1 mouse cellular context compared by ENCODE assay signal in the genomic region with DNA sequence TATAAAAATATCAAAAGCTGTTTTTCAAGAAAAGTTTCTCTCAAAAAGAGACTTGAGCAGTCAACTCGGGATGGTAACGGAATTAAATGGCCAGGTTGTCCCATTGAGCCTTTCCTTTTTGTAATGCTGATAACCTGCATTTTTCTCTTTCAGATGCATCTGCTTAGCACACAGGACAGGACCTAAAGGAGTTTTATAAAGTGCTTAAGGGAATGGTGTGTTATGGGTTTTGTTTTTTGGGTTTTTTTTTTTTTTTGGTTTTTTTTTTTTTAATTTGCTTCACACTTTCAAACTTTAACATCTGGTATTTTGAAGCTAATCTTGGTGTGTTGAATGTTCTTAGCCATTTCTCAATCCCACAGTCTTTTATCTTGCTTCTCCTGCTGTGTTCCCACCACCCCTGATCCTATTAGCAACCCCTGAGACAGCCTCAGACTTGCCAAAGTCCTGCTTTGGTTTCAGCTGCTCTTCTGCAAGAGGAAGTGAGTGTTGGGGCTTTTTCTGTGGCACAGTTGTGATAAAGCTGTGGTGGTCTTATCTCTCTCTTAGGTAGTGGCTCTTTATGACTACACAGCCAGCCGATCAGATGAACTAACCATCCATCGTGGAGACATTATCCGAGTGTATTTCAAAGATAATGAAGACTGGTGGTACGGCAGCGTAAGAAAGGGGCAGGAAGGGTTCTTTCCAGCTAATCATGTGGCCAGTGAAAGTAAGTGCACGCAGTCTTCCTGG.
TF ChIP-seq lines count a peak whose summit lies in the region.

No protein-coding gene starts in this region.

TF ChIP-seq in MEL, 35 proteins besides CTCF, POLR2A, EP300 and RAD21 (continued from another document):
- TF ChIP-seq ELF1 (IDR thresholded peaks at IDR 0.05; ENCODE audit: low read depth, low read length) (peak; percentile 51), NELFE (IDR thresholded peaks at IDR 0.05; ENCODE audit: low read depth, low read length) (no peak), KAT2A (conservative IDR thresholded peaks at IDR 0.05; ENCODE audit: low read depth, low read length) (peak; percentile 48; the same call in 1 of the 2 replicates), ZC3H11A (IDR thresholded peaks at IDR 0.05; ENCODE audit: low read depth, low read length) (0 out of 2 replicates have a peak, but pooled peaks have one; percentile 19), POLR2AphosphoS5 (IDR thresholded peaks at IDR 0.05; ENCODE audit: borderline replicate concordance, low read depth, low read length) (no peak), MEF2A (IDR thresholded peaks at IDR 0.05; ENCODE audit: extremely low read depth, insufficient replicate concordance, low read depth, low read length, poor library complexity, severe bottlenecking) (peak; percentile 80; the same call in 1 of the 2 replicates), JUND (IDR thresholded peaks at IDR 0.05; ENCODE audit: low read depth, low read length) (peak; percentile 83), MXI1 (IDR thresholded peaks at IDR 0.05; ENCODE audit: low read depth, low read length) (no peak; the same call in 1 of the 2 replicates), ZKSCAN1 (IDR thresholded peaks at IDR 0.05; ENCODE audit: low read depth, low read length) (peak; percentile 93), USF2 (IDR thresholded peaks at IDR 0.05; ENCODE audit: borderline replicate concordance in 1 of 2, insufficient read depth in 1 of 2, low read depth in 1 of 2, low read length in 2 of 2) (no peak), UBTF (IDR thresholded peaks at IDR 0.05; ENCODE audit: borderline replicate concordance, insufficient read depth, low read depth, low read length) (no peak)
